Mouse (Mus musculus) brown adipose tissue, adult 24 weeks (tissue): Measurements from ENCODE around the gene Nab1. TPM values are rescaled to one million over a fixed set of nuclear protein-coding genes. Genes with fewer than 3 reads are reported as not detected.

Experiments used
- H3K27ac ChIP-seq: fragments of 200-500 bp; replicated peaks from 2 replicates; pipeline ENCODE4 v1.5.1; 2012; ENCODE audit warnings: low read depth, mild to moderate bottlenecking, low read length
- H3K4me1 ChIP-seq: fragments of 200-500 bp; 2 replicates; pipeline ENCODE4 v1.6.1; 2012; ENCODE audit warnings: low read length, mixed read lengths; ENCODE audit not compliant: control insufficient read depth, insufficient read depth, insufficient read length
- H3K4me3 ChIP-seq: fragments of 200-500 bp; 2 replicates; pipeline ENCODE4 v1.5.1; 2012; ENCODE audit warnings: low read depth, mild to moderate bottlenecking, low read length, moderate library complexity; ENCODE audit not compliant: insufficient read depth
- polyA plus RNA-seq: library from polyadenylated mRNA; stranded (reverse); fragments of >200 nt; gene quantifications from 2 replicates; pipeline ENCODE4 v1.2.4, GENCODE M21; 2012; ENCODE audit not compliant: missing spikeins, insufficient read depth, insufficient read length

Nab1 gene
- polyA plus RNA-seq, 1 experiment, result 40.9 TPM

GRCm38 (mm10) chr1:52501090-52501489 is 611 bp upstream of the Nab1 start:
- peak overlapping the region; percentile 89; the same call in 1 of the 2 replicates for H3K27ac ChIP-seq
- peaks cover 6% of the 10 kb centered on the region for H3K4me1 ChIP-seq
- peak overlapping the region; percentile 95 for H3K4me3 ChIP-seq

GRCm38 (mm10) chr1:52499601-52500313 is 722 bp downstream of the Nab1 start:
- peaks cover 14% of the 10 kb centered on the region for H3K4me1 ChIP-seq
- peak overlapping the region; percentile 55 for H3K27ac ChIP-seq

GRCm38 (mm10) chr1:52498786-52499450 is 1.6 kb downstream of the Nab1 start:
- Histone ChIP-seq H3K27ac (no peak overlapping the region), H3K4me1 (peaks cover 14% of the 10 kb centered on the region), H3K4me3 (peak overlapping the region; percentile 28)

More at GRCm38 (mm10) chr1:52499601-52500313, 722 bp downstream of the Nab1 start:
- peak overlapping the region; percentile 94 for H3K4me3 ChIP-seq

- H3K4me1 ChIP-seq, result no peaks in the 10 kb centered on the region
- H3K27ac ChIP-seq, result no peak overlapping the region
- H3K4me3 ChIP-seq, result no peak overlapping the region
Observed at GRCm38 (mm10) chr1:52489538-52490181, 10.8 kb downstream of the Nab1 start.

- no peak overlapping the region for H3K4me3 ChIP-seq
- no peaks in the 10 kb centered on the region; the same call in 1 of the 2 replicates for H3K4me1 ChIP-seq
- H3K27ac ChIP-seq, result no peak overlapping the region
Observed at GRCm38 (mm10) chr1:52484980-52485379, 15.5 kb downstream of the Nab1 start.

- H3K4me1 ChIP-seq, result no peaks in the 10 kb centered on the region
Observed at GRCm38 (mm10) chr1:52474291-52474690, 26.2 kb downstream of the Nab1 start.

GRCm38 (mm10) chr1:52470811-52471489 is 29.5 kb downstream of the Nab1 start:
- H3K4me1 ChIP-seq, result no peaks in the 10 kb centered on the region; the same call in 1 of the 2 replicates
- no peak overlapping the region for H3K4me3 ChIP-seq
- no peak overlapping the region for H3K27ac ChIP-seq

More at GRCm38 (mm10) chr1:52474291-52474690, 26.2 kb downstream of the Nab1 start:
- Histone ChIP-seq H3K27ac (no peak overlapping the region), H3K4me3 (no peak overlapping the region)

- H3K27ac ChIP-seq, result no peak overlapping the region
- no peaks in the 10 kb centered on the region; the same call in 1 of the 2 replicates for H3K4me1 ChIP-seq
- H3K4me3 ChIP-seq, result no peak overlapping the region
Observed at GRCm38 (mm10) chr1:52470326-52470725, 30.2 kb downstream of the Nab1 start.

GRCm38 (mm10) chr1:52466518-52467120 is 33.9 kb downstream of the Nab1 start:
- Histone ChIP-seq H3K4me1 (no peaks in the 10 kb centered on the region; the same call in 1 of the 2 replicates), H3K4me3 (no peak overlapping the region), H3K27ac (no peak overlapping the region)

- Histone ChIP-seq H3K27ac (no peak overlapping the region), H3K4me1 (no peaks in the 10 kb centered on the region; the same call in 1 of the 2 replicates), H3K4me3 (no peak overlapping the region)
Observed at GRCm38 (mm10) chr1:52465830-52466229, 34.6 kb downstream of the Nab1 start.

- H3K27ac ChIP-seq, result no peak overlapping the region
- no peaks in the 10 kb centered on the region; the same call in 1 of the 2 replicates for H3K4me1 ChIP-seq
- no peak overlapping the region for H3K4me3 ChIP-seq
Observed at GRCm38 (mm10) chr1:52465264-52465663, 35.2 kb downstream of the Nab1 start.

GRCm38 (mm10) chr1:52463305-52463704 is 37.2 kb downstream of the Nab1 start:
- no peak overlapping the region for H3K27ac ChIP-seq
- no peak overlapping the region for H3K4me3 ChIP-seq
- H3K4me1 ChIP-seq, result no peaks in the 10 kb centered on the region; the same call in 1 of the 2 replicates

GRCm38 (mm10) chr1:52456571-52456970 is 43.9 kb downstream of the Nab1 start:
- no peak overlapping the region for H3K27ac ChIP-seq
- H3K4me3 ChIP-seq, result no peak overlapping the region
- no peaks in the 10 kb centered on the region for H3K4me1 ChIP-seq

GRCm38 (mm10) chr1:52454509-52455001 is 45.9 kb downstream of the Nab1 start:
- Histone ChIP-seq H3K4me1 (no peaks in the 10 kb centered on the region), H3K27ac (no peak overlapping the region)

More at GRCm38 (mm10) chr1:52454509-52455001, 45.9 kb downstream of the Nab1 start:
- H3K4me3 ChIP-seq, result no peak overlapping the region
